Mouse (Mus musculus) adrenal gland, adult 18-20 months (tissue): ENCODE measurements around the gene Fmnl2. TPM values are rescaled to one million over a fixed set of nuclear protein-coding genes. Genes with fewer than 3 reads are reported as not detected.

Source experiments
- DNase-seq, 2 experiments: peaks; one replicate each; pipeline ENCODE4 v3.0.0; 2021 to 2022; ENCODE audit warnings: low spot score in 2 of 2
- total RNA-seq, 2 experiments: library from RNA; stranded (reverse); gene quantifications; 1 replicate in 1 of 2; 2 replicates in 1 of 2; pipeline ENCODE4 v1.2.3; 2021

The Fmnl2 gene
- total RNA-seq, 2 experiments from 2014 or later, result 19.8 to 31.1 TPM

DNA sequence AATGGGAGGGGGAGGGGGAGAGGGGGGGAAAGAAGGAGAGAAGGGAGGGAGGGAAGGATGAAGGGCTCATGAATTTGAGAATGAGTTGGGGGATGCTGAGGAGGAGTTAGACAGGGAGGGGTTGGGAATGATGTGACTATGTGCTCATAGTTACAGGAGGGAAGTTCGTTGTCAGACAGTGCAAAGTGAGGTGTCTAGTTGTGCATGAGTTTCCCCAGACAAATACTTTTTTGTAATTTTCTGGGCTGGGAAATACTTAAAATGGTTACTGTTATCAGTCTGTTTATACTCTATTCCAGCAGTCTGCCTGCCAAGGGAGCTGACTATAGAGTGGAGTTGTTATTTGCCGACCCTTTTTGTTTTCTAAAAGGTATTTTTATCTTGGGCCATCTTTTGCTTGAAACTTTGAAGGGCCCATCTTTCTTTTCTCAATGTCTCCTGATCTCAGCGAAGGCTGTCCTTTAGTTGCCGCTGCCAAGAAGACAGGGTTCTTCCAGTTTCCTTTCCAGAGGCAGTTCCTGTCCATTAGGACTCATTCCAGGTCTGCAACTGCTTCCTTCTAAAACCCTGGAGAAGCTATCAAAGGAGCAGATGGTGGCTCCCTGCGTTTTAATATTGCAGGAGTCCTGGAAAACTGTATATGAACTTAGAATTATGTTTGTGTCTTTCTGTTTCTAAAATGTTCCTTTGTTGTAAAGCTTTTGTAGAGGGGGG lies 168.6 kb downstream of the Fmnl2 start:
- DNase-seq, result no peak

DNA sequence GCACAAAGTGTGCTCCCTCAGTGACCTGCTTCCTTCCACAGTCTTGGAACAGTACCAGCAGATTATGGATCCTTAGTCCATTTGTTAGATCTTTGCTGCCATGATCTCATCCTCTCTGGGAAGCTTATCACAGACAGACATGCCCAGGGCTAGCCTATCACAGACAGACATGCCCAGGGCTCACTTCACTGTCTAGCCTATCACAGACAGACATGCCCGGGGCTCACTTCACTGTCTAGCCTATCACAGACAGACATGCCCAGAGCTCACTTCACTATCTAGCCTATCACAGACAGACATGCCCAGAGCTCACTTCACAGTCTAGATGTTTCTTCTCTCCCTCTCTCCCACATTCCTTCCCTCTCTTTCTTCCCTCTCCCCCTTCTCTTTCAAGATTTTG lies 171.2 kb downstream of the Fmnl2 start:
- no peak for DNase-seq

DNA sequence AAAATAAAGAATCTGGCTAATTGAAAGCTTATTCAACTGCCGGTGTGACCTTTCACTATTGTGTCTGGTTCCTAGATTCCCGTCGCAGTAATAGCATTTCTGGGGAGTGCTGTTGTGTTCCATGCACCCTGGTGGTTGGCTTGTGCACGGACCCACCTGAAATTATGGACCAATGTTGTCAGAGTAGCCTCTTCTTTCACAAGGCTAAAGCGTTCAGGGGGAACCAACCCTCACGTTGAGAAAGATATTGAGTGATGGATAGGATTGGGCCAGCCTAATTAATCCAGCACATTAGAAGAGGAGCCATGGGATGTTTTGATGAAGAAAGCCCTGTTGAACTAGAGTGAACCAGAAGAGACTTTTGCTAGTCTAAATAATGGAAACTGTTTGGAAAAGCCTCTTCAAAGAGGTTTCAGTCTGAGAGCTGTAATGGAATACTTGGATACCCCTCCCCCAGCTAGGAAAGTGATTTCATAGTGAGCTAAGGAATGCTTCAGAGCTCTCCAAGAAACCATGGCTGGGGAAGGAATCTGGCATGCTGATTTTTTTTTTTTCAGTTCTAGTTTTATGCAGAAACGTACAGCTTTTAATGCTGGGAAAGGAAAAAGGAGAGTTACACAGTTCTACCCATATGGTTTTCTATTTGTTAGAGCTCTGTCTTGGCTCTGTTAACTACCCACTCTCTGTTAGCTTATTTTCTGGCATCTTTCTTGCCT lies 172.2 kb downstream of the Fmnl2 start:
- no peak for DNase-seq

DNA sequence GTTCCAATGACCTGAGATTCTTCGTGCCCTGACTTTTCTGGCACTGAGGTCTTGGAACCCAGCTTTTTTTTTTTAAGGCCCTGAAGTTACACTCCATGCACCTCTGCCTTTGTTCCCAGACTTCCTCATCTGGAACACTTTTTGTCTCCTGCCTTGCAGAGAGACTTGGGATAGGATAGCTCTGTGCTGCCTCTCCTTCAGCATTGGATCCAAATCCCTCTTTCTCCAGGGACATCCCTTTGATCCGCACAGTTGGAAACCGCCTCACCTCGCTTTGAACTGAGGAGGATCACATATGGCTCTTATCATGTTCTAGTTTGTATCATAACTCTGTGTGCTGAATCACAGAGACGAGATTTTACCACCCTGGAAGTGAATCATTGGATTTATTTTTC lies 172.8 kb downstream of the Fmnl2 start:
- DNase-seq, result no peak

DNA sequence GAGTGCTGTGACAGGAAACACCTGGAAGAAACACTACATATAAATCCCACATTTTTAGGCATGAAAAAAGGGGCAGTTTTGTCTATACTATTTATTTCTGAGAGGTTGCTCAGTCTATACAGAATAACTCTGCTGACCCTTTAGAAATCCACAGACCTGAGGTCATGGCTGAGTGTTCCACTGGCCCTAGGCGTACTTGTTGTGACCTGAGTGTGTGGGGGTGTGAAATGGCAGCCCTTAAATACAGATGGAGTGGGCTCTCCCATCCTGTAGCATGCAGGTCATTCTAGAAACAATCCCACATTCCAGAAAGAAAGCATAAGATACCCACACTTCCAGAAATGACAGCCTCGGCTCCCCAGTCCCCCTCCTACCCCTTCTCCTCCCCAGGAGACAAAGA lies 180.6 kb downstream of the Fmnl2 start:
- DNase-seq, result no peak

- DNase-seq, result no peak
Measured at GRCm38 (mm10) chr2:53038737-53039136, 181.1 kb downstream of the Fmnl2 start.

DNA sequence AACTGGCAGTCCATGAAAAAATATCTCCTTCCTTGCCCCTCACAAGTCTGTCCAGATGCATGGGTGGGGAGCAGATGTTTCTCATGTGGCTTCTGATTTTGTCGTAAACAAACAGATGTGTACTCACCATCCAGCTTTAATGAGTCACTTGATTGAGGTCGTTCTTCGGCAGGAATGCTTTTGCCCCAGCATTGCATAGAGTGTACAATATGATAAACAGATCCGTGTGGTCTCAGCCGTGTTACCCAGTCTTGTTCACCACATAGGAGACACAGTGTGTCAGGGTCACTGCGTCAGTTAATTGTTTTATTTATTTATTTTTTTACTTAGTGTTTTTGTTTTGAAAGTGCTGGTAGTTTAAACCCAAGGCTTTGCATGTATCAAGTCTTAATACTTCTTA lies 189.4 kb downstream of the Fmnl2 start:
- DNase-seq, result no peak

DNA sequence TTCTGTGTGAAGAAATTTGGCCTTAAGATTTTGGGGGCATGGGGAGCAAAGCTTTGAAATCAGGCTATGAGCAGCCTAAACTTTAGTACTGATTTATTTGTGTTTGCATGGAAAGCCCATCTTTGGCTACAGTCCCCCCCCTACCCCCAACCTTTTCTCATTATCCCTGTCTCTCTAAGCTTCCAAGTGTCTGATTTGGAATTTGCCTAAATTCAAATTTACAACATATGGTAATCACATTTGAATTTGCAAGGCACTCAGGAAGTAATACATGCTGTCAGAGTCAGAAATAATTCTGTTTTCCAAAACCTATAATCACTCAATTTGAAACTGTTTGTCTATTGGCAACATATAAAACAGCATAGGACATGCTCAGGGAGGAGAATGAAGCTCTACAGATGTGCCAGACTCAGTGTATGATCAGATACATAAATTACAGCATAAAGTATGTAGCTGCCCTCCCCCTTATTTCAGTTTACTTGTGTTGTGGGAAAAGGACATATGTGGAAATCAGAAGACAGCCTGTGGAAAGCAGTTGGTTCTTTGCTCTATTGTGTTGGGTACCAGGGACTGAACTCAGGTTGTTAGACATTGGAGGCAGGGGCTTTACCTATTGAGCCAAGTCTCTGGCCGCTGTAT lies 190.2 kb downstream of the Fmnl2 start:
- no peak for DNase-seq

GRCm38 (mm10) chr2:53050376-53050775 lies 192.7 kb downstream of the Fmnl2 start:
- DNase-seq, result no peak

DNA sequence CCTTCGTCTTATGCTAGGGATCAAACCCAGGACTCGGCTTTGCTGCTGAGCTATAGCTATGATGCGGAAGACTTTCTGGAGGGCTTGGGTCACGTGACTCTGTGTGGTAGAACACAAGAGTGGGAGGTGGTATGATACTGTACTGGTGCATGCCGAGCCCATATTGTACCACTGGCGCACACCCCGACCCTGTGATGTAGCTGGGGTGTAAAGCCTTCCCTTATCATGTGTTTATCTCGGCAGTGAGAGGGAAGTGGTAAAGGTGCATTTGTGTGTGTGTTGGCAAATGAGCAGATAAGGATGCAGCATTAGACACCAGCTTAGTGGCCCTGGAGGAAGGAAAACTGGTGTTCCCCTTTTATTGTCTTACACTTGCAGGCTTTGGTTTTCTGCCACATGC lies 193.8 kb downstream of the Fmnl2 start:
- no peak for DNase-seq

DNA sequence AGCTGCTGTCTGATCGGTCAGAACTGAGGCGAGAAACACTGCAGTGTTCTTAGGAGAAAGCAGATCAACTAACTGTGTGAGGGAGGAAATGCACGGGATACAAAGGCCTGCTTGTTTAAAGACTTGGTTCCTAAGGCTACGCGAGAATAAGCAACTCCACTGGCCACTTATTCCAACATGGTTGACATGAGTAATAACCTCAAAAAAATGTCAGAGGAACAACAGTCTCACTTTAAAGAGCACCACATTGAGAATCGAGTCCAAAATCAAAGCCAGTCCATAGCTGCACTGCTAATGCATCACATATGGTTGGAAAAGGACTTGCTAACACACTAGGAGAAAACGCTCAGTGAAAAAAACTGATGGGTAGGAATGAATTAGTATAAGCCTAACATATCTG lies 196.1 kb downstream of the Fmnl2 start:
- no peak for DNase-seq

GRCm38 (mm10) chr2:53056556-53056955 lies 198.9 kb downstream of the Fmnl2 start:
- no peak for DNase-seq

DNA sequence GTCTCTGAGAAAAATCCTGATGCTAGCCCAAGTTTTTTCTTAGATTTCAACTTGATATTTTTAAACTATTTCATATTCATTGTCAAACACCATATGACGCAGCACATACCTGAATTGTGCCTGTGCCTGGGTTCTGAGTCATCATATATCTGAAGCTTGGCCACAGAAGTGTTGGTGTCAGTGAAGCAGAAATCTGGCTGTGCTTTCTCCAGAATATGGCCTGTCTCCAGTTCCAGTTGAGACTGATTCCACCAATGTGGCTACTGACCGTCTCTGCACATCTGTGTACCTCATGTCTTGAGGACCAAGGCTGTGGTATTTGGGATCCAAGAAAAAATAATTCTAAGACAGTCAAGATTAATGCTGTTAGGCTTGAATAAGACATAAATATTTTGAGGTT lies 199.6 kb downstream of the Fmnl2 start:
- DNase-seq, result no peak

- no peak for DNase-seq
Measured at GRCm38 (mm10) chr2:53061363-53062000, 203.8 kb downstream of the Fmnl2 start.

GRCm38 (mm10) chr2:53066973-53067372 lies 209.3 kb downstream of the Fmnl2 start:
- no peak for DNase-seq

- no peak for DNase-seq
Measured at GRCm38 (mm10) chr2:53070607-53071006, 212.9 kb downstream of the Fmnl2 start.

GRCm38 (mm10) chr2:53079693-53080286 lies 222.1 kb downstream of the Fmnl2 start:
- DNase-seq, result no peak

DNA sequence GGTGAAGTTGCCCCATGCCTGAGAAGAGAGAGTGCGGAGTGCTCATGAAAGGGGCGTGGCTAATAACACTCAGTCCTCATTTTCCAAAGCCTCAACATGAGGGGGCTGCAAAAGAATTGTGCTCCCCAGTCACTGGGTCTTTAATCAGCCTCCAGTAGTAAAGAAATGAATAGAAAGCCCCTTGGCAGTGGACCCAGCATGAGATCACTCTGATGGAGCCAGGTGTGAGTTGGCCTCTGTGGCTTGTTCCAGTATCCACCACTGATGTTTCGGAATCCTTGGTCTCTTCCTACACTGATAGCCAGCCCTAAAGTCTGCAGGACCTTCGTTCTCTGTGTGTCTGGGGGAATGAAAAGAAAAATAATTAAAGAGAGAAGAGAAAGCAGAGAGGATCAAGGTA lies 224.4 kb downstream of the Fmnl2 start:
- DNase-seq, result no peak

DNA sequence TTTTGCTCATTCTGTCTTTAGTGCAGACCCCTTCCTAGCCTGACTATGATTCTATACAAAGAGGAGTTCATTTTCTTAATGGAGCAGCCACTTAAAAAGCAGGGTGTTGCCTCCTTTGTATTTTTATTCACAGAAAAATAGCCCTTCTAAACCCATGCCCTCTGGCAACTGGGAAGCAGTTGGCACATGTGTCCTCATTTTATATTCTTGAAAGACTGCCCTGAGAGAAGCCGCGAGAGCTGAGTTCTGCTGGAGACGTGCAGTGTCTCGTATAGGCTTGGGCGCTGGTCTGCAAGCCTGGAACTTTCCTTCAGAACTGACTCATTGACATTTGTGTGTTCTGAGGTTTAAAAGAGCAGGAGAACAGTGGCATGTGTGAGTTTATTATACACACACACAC lies 224.8 kb downstream of the Fmnl2 start:
- no peak for DNase-seq

GRCm38 (mm10) chr2:53083241-53083640 lies 225.6 kb downstream of the Fmnl2 start:
- DNase-seq, result no peak

GRCm38 (mm10) chr2:53085617-53086202 lies 228.1 kb downstream of the Fmnl2 start:
- peak; percentile 45 to 57 for DNase-seq
